Mouse (Mus musculus) C2C12 (cell line): ENCODE data around the gene Lrrfip2.

Experiments
- CTCF ChIP-seq: IDR thresholded peaks from one replicate; pipeline ENCODE4 v1.5.1; 2011; ENCODE audit not compliant: control insufficient read depth, insufficient read depth, insufficient read length
- FOSL1 ChIP-seq: IDR thresholded peaks from one replicate; pipeline ENCODE4 v1.8.0; 2011; ENCODE audit warnings: mild to moderate bottlenecking, low read length; ENCODE audit not compliant: poor library complexity, insufficient read depth, severe bottlenecking
- MAX ChIP-seq: IDR thresholded peaks from one replicate; pipeline ENCODE4 v1.6.1; 2011; ENCODE audit warnings: mild to moderate bottlenecking, control low read depth
- MYOD1 ChIP-seq: IDR thresholded peaks from one replicate; pipeline ENCODE4 v1.6.1; 2011; ENCODE audit warnings: low read depth; ENCODE audit not compliant: control insufficient read depth, insufficient read length
- MYOG ChIP-seq: IDR thresholded peaks from one replicate; pipeline ENCODE4 v1.6.1; 2011; ENCODE audit not compliant: control insufficient read depth, insufficient read length; ENCODE audit errors: extremely low read depth
- USF1 ChIP-seq: IDR thresholded peaks from one replicate; pipeline ENCODE4 v1.6.1; 2011; ENCODE audit warnings: low read depth, mild to moderate bottlenecking, control low read depth, moderate library complexity

GRCm38 (mm10) chr9:111118252-111118890, 979 bp downstream of the Lrrfip2 start:
- no peak for TF ChIP-seq USF1
- TF ChIP-seq CTCF, result no peak
- no peak for TF ChIP-seq MYOG
- no peak for TF ChIP-seq MAX
- TF ChIP-seq MYOD1, result no peak
- no peak for TF ChIP-seq FOSL1
